Mouse (Mus musculus) ZHBTc4 (cell line): ENCODE data around the gene Borcs6.

Source experiments
- DNase-seq: peaks from one replicate; pipeline ENCODE4 v3.0.0-alpha.2; 2011; ENCODE audit warnings: low read depth, low spot score

The Borcs6 gene

DNA sequence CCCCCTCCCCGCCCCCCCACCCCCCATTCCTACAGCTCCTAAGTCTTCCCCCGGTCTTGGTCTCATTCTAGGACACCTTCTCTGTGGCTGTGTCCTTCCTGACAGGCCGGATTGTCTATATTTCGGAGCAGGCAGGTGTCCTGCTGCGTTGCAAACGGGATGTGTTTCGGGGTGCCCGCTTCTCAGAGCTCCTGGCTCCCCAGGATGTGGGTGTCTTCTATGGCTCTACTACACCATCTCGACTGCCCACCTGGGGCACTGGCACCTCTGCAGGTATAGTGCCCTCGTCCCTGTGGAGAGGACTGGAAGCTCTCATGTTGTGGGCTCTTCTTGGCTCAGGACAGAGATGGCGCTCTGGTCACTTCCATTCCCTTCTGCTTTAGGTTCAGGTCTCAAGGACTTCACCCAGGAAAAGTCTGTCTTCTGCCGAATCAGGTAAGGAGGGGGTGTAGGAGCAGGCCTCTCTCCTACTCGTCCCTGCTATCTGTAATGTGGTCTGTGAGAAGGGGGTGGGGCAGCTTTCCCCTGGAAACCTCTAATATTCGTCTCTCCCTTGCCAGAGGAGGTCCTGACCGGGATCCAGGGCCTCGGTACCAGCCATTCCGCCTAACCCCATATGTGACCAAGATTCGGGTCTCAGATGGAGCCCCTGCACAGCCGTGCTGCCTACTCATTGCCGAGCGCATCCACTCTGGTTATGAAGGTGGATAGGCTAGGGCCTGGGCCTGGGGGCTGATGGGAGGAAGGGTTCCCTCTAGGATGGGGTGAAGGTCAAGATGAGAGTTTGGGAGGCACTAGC, 42.3 kb downstream of the Borcs6 start:
- DNase-seq = no peak

DNA sequence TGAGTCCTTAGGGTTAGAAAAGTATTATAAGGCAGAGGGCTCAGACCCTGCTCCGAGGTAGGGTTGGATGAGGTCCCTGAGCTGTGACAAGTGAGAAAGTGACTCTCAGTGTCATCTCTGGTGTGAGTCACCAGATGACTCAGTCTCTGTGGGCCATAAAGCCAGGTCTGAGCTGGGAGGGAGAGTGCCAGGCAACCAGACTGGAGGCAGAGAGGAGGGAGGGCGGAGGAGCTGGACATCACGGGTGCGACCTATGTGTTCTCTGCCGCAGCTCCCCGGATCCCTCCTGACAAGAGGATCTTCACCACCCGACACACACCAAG, 42.8 kb downstream of the Borcs6 start:
- no peak for DNase-seq

DNA sequence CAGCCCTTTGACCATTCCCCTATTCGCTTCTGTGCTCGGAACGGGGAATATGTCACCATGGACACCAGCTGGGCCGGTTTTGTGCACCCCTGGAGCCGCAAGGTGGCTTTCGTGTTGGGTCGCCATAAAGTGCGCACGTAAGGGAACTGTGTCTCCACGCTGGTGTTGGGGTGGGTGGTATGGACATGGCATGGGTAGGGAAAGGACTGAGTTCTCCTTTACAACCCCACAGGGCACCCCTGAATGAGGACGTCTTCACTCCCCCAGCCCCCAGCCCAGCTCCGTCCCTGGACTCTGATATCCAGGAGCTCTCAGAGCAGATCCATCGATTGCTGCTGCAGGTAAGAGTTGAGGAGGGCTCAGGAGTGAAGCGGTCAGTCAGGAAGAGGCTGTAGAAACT, 43.6 kb downstream of the Borcs6 start:
- DNase-seq = no peak

DNA sequence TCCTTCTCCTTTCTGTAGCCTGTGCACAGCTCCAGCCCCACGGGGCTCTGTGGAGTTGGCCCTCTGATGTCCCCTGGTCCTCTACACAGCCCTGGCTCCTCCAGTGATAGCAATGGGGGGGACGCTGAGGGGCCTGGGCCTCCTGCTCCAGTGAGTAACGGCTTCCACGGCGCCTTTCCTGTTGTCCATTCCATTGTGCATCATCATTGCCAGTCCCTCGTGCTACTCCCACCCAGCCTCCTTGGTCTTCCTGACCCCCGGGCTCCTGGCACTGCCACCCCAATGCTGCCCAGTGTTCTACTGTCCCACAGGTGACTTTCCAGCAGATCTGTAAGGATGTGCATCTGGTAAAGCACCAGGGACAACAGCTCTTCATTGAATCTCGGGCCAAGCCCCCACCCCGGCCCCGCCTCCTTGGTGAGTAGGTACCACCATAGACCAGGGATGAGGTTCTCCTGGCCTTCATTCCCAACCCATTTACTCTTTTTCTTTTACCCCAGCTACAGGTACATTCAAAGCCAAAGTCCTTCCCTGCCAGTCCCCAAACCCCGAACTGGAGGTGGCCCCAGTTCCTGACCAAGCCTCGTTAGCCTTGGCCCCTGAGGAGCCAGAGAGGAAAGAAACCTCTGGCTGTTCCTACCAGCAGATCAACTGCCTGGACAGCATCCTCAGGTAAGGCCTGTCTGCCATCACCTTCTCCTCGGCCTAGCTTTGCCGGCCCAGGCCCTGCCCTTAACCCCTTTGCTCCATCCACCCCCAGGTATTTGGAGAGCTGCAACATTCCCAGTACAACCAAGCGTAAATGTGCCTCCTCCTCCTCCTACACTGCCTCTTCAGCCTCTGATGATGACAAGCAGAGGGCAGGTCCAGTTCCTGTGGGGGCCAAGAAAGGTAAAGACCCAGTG, 44.3 kb downstream of the Borcs6 start:
- DNase-seq = no peak

DNA sequence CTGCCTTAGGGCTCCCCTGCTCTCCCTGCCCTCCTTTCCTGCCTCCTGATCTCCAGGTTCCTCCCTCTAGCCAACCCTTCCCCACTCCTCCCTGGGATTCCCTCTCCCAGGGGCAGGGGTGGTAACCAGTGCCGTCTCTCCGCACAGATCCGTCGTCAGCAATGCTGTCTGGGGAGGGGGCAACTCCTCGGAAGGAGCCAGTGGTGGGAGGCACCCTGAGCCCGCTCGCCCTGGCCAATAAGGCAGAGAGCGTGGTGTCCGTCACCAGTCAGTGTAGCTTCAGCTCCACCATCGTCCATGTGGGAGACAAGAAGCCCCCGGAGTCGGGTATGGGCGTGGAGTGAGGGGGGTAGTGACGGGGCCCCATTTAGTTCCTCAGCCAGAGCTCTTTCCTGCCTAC, 45.0 kb downstream of the Borcs6 start:
- no peak for DNase-seq

DNA sequence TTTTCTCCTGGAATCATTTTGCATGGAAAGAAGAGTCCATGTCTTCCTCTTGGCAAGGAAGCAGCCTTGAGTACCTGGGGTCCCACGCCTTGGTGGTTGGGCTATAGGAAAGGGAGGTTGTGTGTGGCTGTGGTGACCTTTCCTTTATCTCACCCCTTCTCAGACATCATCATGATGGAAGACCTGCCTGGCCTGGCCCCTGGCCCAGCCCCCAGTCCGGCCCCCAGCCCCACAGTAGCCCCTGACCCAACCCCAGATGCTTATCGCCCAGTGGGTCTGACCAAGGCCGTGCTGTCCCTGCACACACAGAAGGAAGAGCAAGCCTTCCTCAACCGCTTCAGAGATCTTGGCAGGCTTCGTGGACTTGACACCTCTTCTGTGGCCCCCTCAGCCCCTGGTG, 45.7 kb downstream of the Borcs6 start:
- DNase-seq = no peak

DNA sequence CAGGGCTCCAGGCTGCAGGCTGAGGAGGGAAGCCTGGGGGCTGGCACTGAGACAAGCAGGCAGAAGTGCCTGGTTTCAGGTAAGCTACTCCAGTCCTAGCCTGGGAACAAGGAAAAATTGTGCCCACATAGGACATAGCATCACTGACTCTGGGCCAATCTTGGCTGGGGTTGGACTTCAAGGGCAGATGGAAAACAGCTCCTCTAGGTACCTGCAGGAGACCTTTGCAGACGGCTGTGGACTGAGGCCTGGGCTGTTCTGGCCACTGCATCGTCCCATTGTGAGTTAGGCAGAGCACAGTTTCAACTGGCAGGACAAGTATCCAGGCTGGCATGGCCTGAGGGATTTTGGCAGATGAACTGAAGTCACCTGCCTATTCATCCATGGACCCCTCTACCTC, 46.3 kb downstream of the Borcs6 start:
- no peak for DNase-seq

DNA sequence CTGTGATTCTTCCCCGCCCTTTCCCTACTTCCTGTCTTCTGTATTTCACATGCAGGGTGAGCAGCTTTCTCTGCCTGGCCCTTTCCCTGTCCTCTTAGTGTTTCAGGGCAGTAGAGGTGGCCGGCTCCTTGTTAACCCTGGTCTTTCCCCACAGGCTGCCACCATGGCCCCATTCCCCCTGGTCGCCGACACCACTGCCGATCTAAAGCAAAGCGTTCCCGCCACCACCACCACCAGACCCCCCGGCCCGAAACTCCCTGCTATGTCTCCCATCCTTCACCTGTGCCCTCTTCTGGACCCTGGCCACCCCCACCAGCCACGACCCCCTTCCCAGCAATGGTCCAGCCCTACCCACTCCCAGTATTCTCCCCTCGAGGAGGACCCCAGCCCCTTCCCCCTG, 46.8 kb downstream of the Borcs6 start:
- no peak for DNase-seq

DNA sequence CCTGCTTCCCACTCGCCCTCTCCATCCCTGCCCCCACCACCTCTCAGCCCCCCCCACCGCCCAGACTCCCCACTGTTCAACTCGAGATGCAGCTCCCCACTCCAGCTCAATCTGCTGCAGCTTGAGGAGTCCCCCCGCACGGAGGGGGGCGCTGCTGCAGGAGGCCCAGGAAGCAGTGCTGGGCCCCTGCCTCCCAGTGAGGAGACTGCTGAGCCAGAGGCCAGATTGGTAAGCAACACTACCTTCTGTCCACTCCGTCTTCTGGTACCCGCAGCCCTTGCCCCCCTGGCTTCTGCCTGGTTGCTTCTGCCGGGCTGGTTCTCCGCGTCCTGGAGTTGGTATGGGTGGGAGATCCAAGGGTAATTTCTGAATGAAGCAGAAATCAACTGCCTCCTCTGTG, 47.3 kb downstream of the Borcs6 start:
- no peak for DNase-seq

DNA sequence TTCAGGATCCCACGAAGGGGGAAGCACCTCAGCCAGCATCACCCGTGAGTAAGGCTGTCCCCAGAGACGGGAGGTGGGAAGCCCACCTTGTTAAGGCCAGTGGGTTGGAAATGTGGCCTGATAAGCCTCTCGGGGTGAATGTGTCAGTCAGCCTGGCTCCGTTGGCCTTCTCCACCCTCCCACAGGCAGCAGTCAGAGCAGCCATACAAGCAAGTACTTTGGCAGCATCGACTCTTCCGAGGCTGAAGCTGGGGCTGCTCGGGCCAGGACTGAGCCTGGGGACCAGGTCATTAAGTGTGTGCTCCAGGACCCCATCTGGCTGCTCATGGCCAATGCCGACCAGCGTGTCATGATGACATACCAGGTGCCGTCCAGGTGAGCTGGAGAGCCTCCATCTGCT, 48.2 kb downstream of the Borcs6 start:
- DNase-seq = no peak

DNA sequence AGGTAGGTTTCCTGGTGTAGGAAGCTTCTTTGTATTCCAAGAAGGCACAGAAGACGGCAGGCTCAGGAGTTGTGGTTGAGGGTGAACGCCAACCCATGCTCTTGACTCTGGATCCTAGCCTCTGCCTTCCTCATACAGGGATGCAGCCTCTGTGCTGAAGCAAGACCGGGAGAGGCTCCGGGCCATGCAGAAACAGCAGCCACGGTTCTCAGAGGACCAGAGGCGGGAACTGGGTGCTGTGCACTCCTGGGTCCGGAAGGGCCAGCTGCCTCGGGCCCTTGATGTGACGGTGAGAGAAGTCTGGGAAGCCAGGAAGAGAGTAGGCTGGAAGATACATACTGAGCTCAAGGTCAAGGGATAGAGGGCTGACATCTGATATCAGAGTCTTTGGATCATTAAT, 48.7 kb downstream of the Borcs6 start:
- no peak for DNase-seq

DNA sequence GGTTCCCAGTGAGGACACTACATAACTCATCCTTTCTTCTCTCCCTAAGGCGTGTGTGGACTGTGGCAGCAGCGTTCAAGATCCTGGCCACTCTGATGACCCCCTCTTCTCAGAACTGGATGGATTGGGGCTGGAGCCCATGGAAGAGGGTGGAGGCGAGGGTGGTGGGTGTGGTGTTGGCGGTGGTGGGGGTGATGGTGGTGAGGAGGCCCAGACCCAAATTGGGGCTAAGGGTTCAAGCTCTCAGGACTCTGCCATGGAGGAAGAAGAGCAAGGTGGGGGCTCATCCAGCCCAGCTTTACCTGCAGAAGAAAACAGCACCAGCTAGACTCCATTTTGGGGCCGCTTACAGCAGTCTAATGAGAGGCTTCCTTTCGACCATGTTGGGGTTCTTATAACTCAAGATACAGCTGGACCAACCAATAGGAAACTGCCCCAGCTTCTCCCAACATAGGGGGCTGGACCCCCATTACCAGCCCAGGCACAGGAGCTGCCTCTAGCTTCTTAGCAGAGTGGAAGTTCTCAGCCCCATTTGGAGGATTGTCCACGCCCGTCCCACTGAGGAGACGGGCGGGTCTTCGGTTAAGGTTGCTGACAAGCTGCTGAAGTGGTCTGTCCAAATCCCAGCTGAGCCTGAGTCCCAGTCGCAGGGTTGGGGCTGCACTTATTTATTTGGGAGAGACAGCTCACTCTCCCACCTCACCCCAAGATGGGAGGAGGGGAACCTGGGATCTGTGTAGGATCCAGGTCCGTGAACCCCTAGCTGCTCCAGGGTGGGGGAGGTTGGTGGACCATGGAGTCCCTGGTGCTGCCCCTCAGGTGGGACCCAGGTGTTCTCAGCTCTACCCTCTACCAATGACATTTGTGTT, 49.7 kb downstream of the Borcs6 start:
- DNase-seq = no peak

DNA sequence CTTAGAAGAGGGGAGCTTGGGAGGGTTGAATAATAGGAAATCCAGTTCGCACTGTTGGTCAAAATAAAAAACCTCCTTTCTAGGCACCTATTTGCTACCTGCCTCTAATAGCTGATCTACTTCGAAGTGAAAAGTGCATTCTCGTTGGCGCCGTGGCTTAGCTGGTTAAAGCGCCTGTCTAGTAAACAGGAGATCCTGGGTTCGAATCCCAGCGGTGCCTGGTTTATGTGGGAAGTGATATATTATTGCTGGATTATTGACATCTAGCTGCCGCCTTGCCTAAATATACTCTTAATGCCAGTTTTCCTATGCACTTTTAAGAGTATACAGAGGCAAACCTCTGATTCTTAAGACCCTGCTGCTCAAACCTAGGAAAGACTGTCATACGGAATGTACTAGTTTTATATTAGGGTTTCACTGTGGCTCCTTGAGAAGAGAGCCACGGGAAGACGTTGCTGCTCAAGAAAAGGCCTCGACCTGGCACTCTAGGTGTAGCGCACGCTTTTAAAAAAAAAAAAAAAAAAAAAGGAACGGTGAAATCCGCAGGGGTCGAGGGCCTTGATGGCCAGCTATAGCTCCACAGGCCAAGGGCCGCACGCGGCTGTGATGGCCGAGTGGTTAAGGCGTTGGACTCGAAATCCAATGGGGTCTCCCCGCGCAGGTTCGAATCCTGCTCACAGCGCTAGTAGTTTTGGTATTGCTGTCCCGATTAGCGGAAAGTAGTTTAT, 51.0 kb downstream of the Borcs6 start:
- DNase-seq = peak; percentile 91
